Mouse (Mus musculus) heart, postnatal 10 days (tissue): ENCODE measurements at regions not wholly inside any gene's neighbourhood (a gene's known extent, or its start where the extent isn't known, plus 50 kb on each side); places are given as distances from the start of the nearest gene placed in this dataset.

Source experiments
- DNase-seq, 2 experiments: peaks; one replicate each; pipeline ENCODE4 v3.0.0; 2021
- intact Hi-C: fragments of 180-260 bp; cut with DNase I; formaldehyde crosslinking; loops from one replicate; pipeline ENCODE4 v1.15.1; 2025

- DNase-seq, result no peak
- intact Hi-C loops, result no loop called here
These were observed 329.5 kb upstream of the Dio3 start for GRCm38 (mm10) chr12:109949231-109949965.

- DNase-seq, result no peak
- intact Hi-C loops, result no loop called here
These were observed 328.2 kb upstream of the Dio3 start for GRCm38 (mm10) chr12:109950632-109951031.

- intact Hi-C loops, result no loop called here
- DNase-seq, result no peak
These were observed 327.4 kb upstream of the Dio3 start for GRCm38 (mm10) chr12:109951473-109951872.

GRCm38 (mm10) chr12:109951884-109952456, 326.9 kb upstream of the Dio3 start:
- DNase-seq, result no peak
- intact Hi-C loops, result no loop called here

- DNase-seq, result no peak
- intact Hi-C loops, result no loop called here
These were observed 325.9 kb upstream of the Dio3 start for GRCm38 (mm10) chr12:109952933-109953332.

GRCm38 (mm10) chr12:109957305-109957704, 321.6 kb upstream of the Dio3 start:
- DNase-seq, result no peak
- intact Hi-C loops, result loop anchor here (5.0 kb wide), 1 partner anchor 520 kb away; no protein-coding TSS in a partner anchor

GRCm38 (mm10) chr12:109958357-109959085, 320.3 kb upstream of the Dio3 start:
- intact Hi-C loops, result loop anchor here (5.0 kb wide), 1 partner anchor 521 kb away; no protein-coding TSS in a partner anchor
- peak; percentile 72 to 81 for DNase-seq

- no peak for DNase-seq
- intact Hi-C loops, result no loop called here
These were observed 312.1 kb upstream of the Dio3 start for GRCm38 (mm10) chr12:109966776-109967175.

GRCm38 (mm10) chr12:109968303-109968702, 310.6 kb upstream of the Dio3 start:
- intact Hi-C loops, result no loop called here
- DNase-seq, result no peak

GRCm38 (mm10) chr12:109971508-109971907, 307.4 kb upstream of the Dio3 start:
- intact Hi-C loops, result no loop called here
- DNase-seq, result no peak

- intact Hi-C loops, result no loop called here
- no peak for DNase-seq
These were observed 306.4 kb upstream of the Dio3 start for GRCm38 (mm10) chr12:109972366-109973015.

GRCm38 (mm10) chr12:109973598-109973997, 305.3 kb upstream of the Dio3 start:
- intact Hi-C loops, result no loop called here

GRCm38 (mm10) chr12:109975176-109975972, 303.5 kb upstream of the Dio3 start:
- no peak for DNase-seq
- intact Hi-C loops, result no loop called here

More at GRCm38 (mm10) chr12:109973598-109973997, 305.3 kb upstream of the Dio3 start:
- no peak for DNase-seq

GRCm38 (mm10) chr12:109984651-109985050, 294.2 kb upstream of the Dio3 start:
- intact Hi-C loops, result no loop called here
- no peak for DNase-seq

GRCm38 (mm10) chr12:109993410-109993809, 285.5 kb upstream of the Dio3 start:
- intact Hi-C loops, result no loop called here

GRCm38 (mm10) chr12:110002717-110003116, 276.2 kb upstream of the Dio3 start:
- intact Hi-C loops, result loop anchor here (10.0 kb wide), 1 partner anchor 372 kb away; no protein-coding TSS in a partner anchor
- DNase-seq, result no peak

More at GRCm38 (mm10) chr12:109993410-109993809, 285.5 kb upstream of the Dio3 start:
- DNase-seq, result no peak

GRCm38 (mm10) chr12:110009136-110009535, 269.7 kb upstream of the Dio3 start:
- intact Hi-C loops, result loop anchor here (10.0 kb wide), 1 partner anchor 366 kb away; no protein-coding TSS in a partner anchor
- DNase-seq, result no peak

GRCm38 (mm10) chr12:110020541-110021470, 258.1 kb upstream of the Dio3 start:
- intact Hi-C loops, result no loop called here
- no peak for DNase-seq

- no peak for DNase-seq
- intact Hi-C loops, result no loop called here
These were observed 257.2 kb upstream of the Dio3 start for GRCm38 (mm10) chr12:110021690-110022089.
